Mouse (Mus musculus): ENCODE measurements around the gene Oaf. TPM values are rescaled to one million over a fixed set of nuclear protein-coding genes. Genes with fewer than 3 reads are reported as not detected.

The Oaf gene
- total and polyA plus RNA-seq, 3 experiments: not detected

DNA sequence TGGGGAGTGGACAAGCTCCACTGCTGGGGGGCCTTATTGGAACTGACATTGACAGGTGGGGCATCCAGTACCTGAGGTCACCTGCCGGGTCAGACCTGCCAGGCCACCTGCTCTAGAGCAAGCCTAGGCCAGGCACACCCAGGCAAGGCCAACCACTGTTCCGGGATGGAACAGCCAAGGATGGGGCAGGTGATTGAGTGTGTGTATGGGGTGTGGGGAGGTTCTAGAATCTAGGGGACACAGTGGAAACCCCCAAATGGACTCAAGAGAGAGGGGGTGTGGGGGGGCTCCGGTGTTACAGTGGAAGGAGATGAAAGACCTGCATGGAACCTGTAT lies 50.7 kb downstream of the Oaf start:
- TF ChIP-seq EP300 (IDR thresholded peaks at IDR 0.05; ENCODE audit: low read length): no peak
- TF ChIP-seq MYC (IDR thresholded peaks at IDR 0.05; ENCODE audit: low read depth, low read length): no peak
- no peak for TF ChIP-seq POLR2A (IDR thresholded peaks at IDR 0.05; ENCODE audit: low read depth, low read length)
- Histone ChIP-seq H3K27me3 (replicated peaks) (peaks cover 54% of the 10 kb centered on the region), H3K4me3 (replicated peaks in 1 of 3; ENCODE audit: low read depth in 2 of 3, low read length in 2 of 3, poor library complexity in 1 of 3) (no peak overlapping the region), H3K9ac (ENCODE audit: insufficient read depth, low read depth) (no peak overlapping the region), H3K27ac (ENCODE audit: insufficient read depth, low read depth) (no peak overlapping the region), H3K79me2 (replicated peaks; ENCODE audit: control insufficient read depth, extremely low read depth, insufficient read depth, poor library complexity, severe bottlenecking) (no peaks in the 10 kb centered on the region), H3K9me3 (replicated peaks; ENCODE audit: low read length) (no peaks in the 10 kb centered on the region), H3K36me3 (replicated peaks in 1 of 2; ENCODE audit: control insufficient read depth in 1 of 2, insufficient read depth in 1 of 2, low read length in 1 of 2) (no peaks in the 10 kb centered on the region), H3K4me1 (ENCODE audit: control insufficient read depth in 1 of 2, insufficient read depth in 2 of 2) (peaks cover 2 to 19% of the 10 kb centered on the region in 2 experiments), H3K4me2 (ENCODE audit: insufficient read depth, low read depth, poor library complexity, severe bottlenecking) (no peak overlapping the region)
- in situ Hi-C loops (cut with MboI; ENCODE audit: low pct_ligation_motif_present, low pct_unique_long_range_greater_than_20kb, low sequenced_read_pairs): no loop called here
- dilution Hi-C loops (cut with MboI; ENCODE audit: extremely low pct_ligation_motif_present, extremely low pct_unique_long_range_greater_than_20kb, low sequenced_read_pairs): no loop called here
- DNase-seq (ENCODE audit: extremely low read depth): no peak

GRCm38 (mm10) chr9:43188309-43189020 lies 51.2 kb downstream of the Oaf start:
- no peak overlapping the region for H3K4me3 ChIP-seq (replicated peaks in 1 of 3; ENCODE audit: low read depth in 2 of 3, low read length in 2 of 3, poor library complexity in 1 of 3)
- H3K9me3 ChIP-seq (replicated peaks; ENCODE audit: low read length): no peaks in the 10 kb centered on the region
- H3K36me3 ChIP-seq (replicated peaks in 1 of 2; ENCODE audit: control insufficient read depth in 1 of 2, insufficient read depth in 1 of 2, low read length in 1 of 2): no peaks in the 10 kb centered on the region
- peaks cover 2 to 19% of the 10 kb centered on the region in 2 experiments for H3K4me1 ChIP-seq (ENCODE audit: control insufficient read depth in 1 of 2, insufficient read depth in 2 of 2)
- DNase-seq (ENCODE audit: extremely low read depth): peak; percentile 29
- TF ChIP-seq MEF2A (IDR thresholded peaks at IDR 0.05; ENCODE audit: borderline replicate concordance, low read depth, low read length): no peak
- TF ChIP-seq ZKSCAN1 (IDR thresholded peaks at IDR 0.05; ENCODE audit: borderline replicate concordance, low read depth, low read length): no peak
- no peak for TF ChIP-seq USF1 (IDR thresholded peaks at IDR 0.05; ENCODE audit: low read depth, low read length)
- TF ChIP-seq TBP (conservative IDR thresholded peaks at IDR 0.05; ENCODE audit: low read depth, low read length): no peak
- no peak for TF ChIP-seq POLR2A (IDR thresholded peaks at IDR 0.05; ENCODE audit: low read depth, low read length)
- no peak for TF ChIP-seq BHLHE40 (IDR thresholded peaks at IDR 0.05; ENCODE audit: low read depth, low read length)
- no peak for TF ChIP-seq MAX (IDR thresholded peaks at IDR 0.05; ENCODE audit: low read length)
- H3K4me2 ChIP-seq (ENCODE audit: insufficient read depth, low read depth, poor library complexity, severe bottlenecking): no peak overlapping the region
- H3K79me2 ChIP-seq (replicated peaks; ENCODE audit: control insufficient read depth, extremely low read depth, insufficient read depth, poor library complexity, severe bottlenecking): no peaks in the 10 kb centered on the region
- H3K27me3 ChIP-seq (replicated peaks): peaks cover 53% of the 10 kb centered on the region
- in situ Hi-C loops (cut with MboI; ENCODE audit: low pct_ligation_motif_present, low pct_unique_long_range_greater_than_20kb, low sequenced_read_pairs): no loop called here
- dilution Hi-C loops (cut with MboI; ENCODE audit: extremely low pct_ligation_motif_present, extremely low pct_unique_long_range_greater_than_20kb, low sequenced_read_pairs): no loop called here
- H3K27ac ChIP-seq (ENCODE audit: insufficient read depth, low read depth): no peak overlapping the region
- no peak overlapping the region for H3K9ac ChIP-seq (ENCODE audit: insufficient read depth, low read depth)

DNA sequence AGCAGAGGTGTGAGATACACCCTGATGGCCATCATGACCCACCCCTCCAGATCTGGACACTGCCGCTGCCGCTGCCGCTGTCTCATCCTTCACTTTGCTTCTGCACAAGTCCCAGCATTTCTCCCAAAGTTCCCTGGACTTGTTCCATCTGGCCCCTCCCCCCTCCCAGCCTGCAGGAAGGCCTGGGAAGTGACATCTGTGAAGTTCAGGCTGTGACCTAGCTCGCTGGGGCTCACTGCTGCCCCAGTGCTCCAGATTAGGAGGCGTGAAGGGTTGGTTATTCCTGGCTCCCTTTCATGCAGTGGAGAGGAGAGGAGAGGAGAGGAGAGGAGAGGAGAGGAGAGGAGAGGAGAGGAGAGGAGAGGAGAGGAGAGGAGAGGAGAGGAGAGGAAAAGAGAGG lies 60.1 kb downstream of the Oaf start:
- dilution Hi-C loops (cut with MboI; ENCODE audit: extremely low pct_ligation_motif_present, extremely low pct_unique_long_range_greater_than_20kb, low sequenced_read_pairs) (no loop called here), in situ Hi-C loops (cut with MboI; ENCODE audit: low pct_ligation_motif_present, low pct_unique_long_range_greater_than_20kb, low sequenced_read_pairs) (no loop called here)
- H3K4me1 ChIP-seq (ENCODE audit: control insufficient read depth in 1 of 2, insufficient read depth in 2 of 2): no peaks in the 10 kb centered on the region
- no peak overlapping the region for H3K27ac ChIP-seq (ENCODE audit: insufficient read depth, low read depth)
- no peak overlapping the region for H3K4me2 ChIP-seq (ENCODE audit: insufficient read depth, low read depth, poor library complexity, severe bottlenecking)
- H3K9ac ChIP-seq (ENCODE audit: insufficient read depth, low read depth): no peak overlapping the region
- no peaks in the 10 kb centered on the region for H3K79me2 ChIP-seq (replicated peaks; ENCODE audit: control insufficient read depth, extremely low read depth, insufficient read depth, poor library complexity, severe bottlenecking)
- no peak for DNase-seq (ENCODE audit: extremely low read depth)
- H3K9me3 ChIP-seq (replicated peaks; ENCODE audit: low read length): no peaks in the 10 kb centered on the region
- H3K27me3 ChIP-seq (replicated peaks): peaks cover 35% of the 10 kb centered on the region
- H3K4me3 ChIP-seq (replicated peaks in 1 of 3; ENCODE audit: low read depth in 2 of 3, low read length in 2 of 3, poor library complexity in 1 of 3): no peak overlapping the region
- TF ChIP-seq TCF12 (IDR thresholded peaks at IDR 0.05; ENCODE audit: low read depth, low read length): no peak
- no peak for TF ChIP-seq MYC (IDR thresholded peaks at IDR 0.05; ENCODE audit: low read depth, low read length)
- TF ChIP-seq MAFK (IDR thresholded peaks at IDR 0.05; ENCODE audit: insufficient replicate concordance, low read length): no peak
- no peak for TF ChIP-seq USF1 (IDR thresholded peaks at IDR 0.05; ENCODE audit: low read depth, low read length)
- no peak for TF ChIP-seq SMC3 (IDR thresholded peaks at IDR 0.05; ENCODE audit: low read depth, low read length)
- no peak for TF ChIP-seq CHD1 (IDR thresholded peaks at IDR 0.05; ENCODE audit: low read depth, low read length)
- TF ChIP-seq USF2 (conservative IDR thresholded peaks at IDR 0.05; ENCODE audit: low read depth, low read length): no peak
- no peak for TF ChIP-seq NELFE (IDR thresholded peaks at IDR 0.05; ENCODE audit: low read depth, low read length)
- no peak for TF ChIP-seq KAT2A (IDR thresholded peaks at IDR 0.05; ENCODE audit: insufficient replicate concordance, low read length)
- TF ChIP-seq POLR2AphosphoS2 (IDR thresholded peaks at IDR 0.05; ENCODE audit: low read depth, low read length): no peak
- no peak for TF ChIP-seq SIN3A (IDR thresholded peaks at IDR 0.05; ENCODE audit: low read length)
- no peak for TF ChIP-seq ZNF384 (IDR thresholded peaks at IDR 0.05; ENCODE audit: low read depth, low read length)
- no peak for TF ChIP-seq MXI1 (IDR thresholded peaks at IDR 0.05; ENCODE audit: low read depth, low read length)
- TF ChIP-seq EP300 (IDR thresholded peaks at IDR 0.05; ENCODE audit: low read length): no peak
- TF ChIP-seq JUND (conservative IDR thresholded peaks at IDR 0.05; ENCODE audit: low read depth, low read length): no peak
- H3K36me3 ChIP-seq (replicated peaks in 1 of 2; ENCODE audit: control insufficient read depth in 1 of 2, insufficient read depth in 1 of 2, low read length in 1 of 2): no peaks in the 10 kb centered on the region

All from CH12.LX (cell line).